Comparison of ENCODE assay signal across 13 mouse cellular contexts in genomic region chr1:62850990-62851940, GRCm38 (mm10).
DNase-seq lines count a peak whose midpoint lies in the region; ATAC-seq and TF ChIP-seq lines count a peak whose summit lies in the region.
"Had no signal": no experiment of that assay in that cellular context is flagged by ENCODE, and none has a peak within 500 bp of the region (broad histone marks: within the 10 kb centered on the region; RNA-seq: fewer than 3 reads in every experiment).

No protein-coding gene starts in this region.

- H3K27me3 ChIP-seq in kidney, embryonic 16.5 days (ENCODE audit: insufficient read depth, low read length): no peaks in the 10 kb centered on the region
- no peaks in the 10 kb centered on the region for H3K27me3 ChIP-seq in midbrain, embryonic 11.5 days (ENCODE audit: control insufficient read depth, insufficient read depth, low read length)
- no peaks in the 10 kb centered on the region for H3K27me3 ChIP-seq in neural tube, embryonic 14.5 days (ENCODE audit: control insufficient read depth, insufficient read depth, low read length)
- H3K27me3 ChIP-seq: embryonic facial prominence, embryonic 15.5 days; heart, embryonic 15.5 days had no signal

- TF ChIP-seq CTCF in layer of hippocampus, adult 2 months (conservative IDR thresholded peaks at IDR 0.05): no peak

- H3K27ac ChIP-seq in kidney, embryonic 16.5 days (ENCODE audit: low read length): no peak overlapping the region
- H3K27ac ChIP-seq in midbrain, embryonic 11.5 days (ENCODE audit: low read depth, low read length): no peak overlapping the region
- peak overlapping the region; percentile 39 for H3K27ac ChIP-seq in neural tube, embryonic 14.5 days (ENCODE audit: low read depth, low read length)
- no peak overlapping the region; the same call in 1 of the 2 replicates for H3K27ac ChIP-seq in layer of hippocampus, adult 2 months
- H3K27ac ChIP-seq: embryonic facial prominence, embryonic 15.5 days; heart, embryonic 15.5 days had no signal

- H3K4me1 ChIP-seq in kidney, embryonic 16.5 days (ENCODE audit: insufficient read depth, low read length): peaks cover 30% of the 10 kb centered on the region
- peaks cover 5% of the 10 kb centered on the region; the same call in 1 of the 2 replicates for H3K4me1 ChIP-seq in midbrain, embryonic 11.5 days (ENCODE audit: control insufficient read depth, insufficient read depth, low read length)
- peaks cover 7% of the 10 kb centered on the region; the same call in 1 of the 2 replicates for H3K4me1 ChIP-seq in neural tube, embryonic 14.5 days (ENCODE audit: control insufficient read depth, insufficient read depth, low read length)
- H3K4me1 ChIP-seq: embryonic facial prominence, embryonic 15.5 days; megakaryocyte, embryonic 14.5 days had no signal

- H3K4me3 ChIP-seq in kidney, embryonic 16.5 days (ENCODE audit: low read length): no peak overlapping the region
- no peak overlapping the region for H3K4me3 ChIP-seq in midbrain, embryonic 11.5 days (ENCODE audit: low read depth, low read length)
- no peak overlapping the region for H3K4me3 ChIP-seq in neural tube, embryonic 14.5 days (ENCODE audit: low read depth, low read length)
- no peak overlapping the region for H3K4me3 ChIP-seq in layer of hippocampus, adult 2 months
- H3K4me3 ChIP-seq: embryonic facial prominence, embryonic 15.5 days; heart, embryonic 15.5 days; megakaryocyte, embryonic 14.5 days had no signal

- H3K9ac ChIP-seq in kidney, embryonic 16.5 days (replicated peaks; ENCODE audit: low read length): no peak overlapping the region; the same call in 1 of the 2 replicates
- H3K9ac ChIP-seq in midbrain, embryonic 11.5 days (ENCODE audit: low read length): no peak overlapping the region
- H3K9ac ChIP-seq in neural tube, embryonic 14.5 days (replicated peaks; ENCODE audit: low read depth, low read length): no peak overlapping the region
- H3K9ac ChIP-seq: embryonic facial prominence, embryonic 15.5 days; heart, embryonic 15.5 days had no signal

- WGBS in kidney, embryonic 16.5 days: 16% methylated on average over 8 of the region's 8 CpGs
- 39% methylated on average over 8 of the region's 8 CpGs for WGBS in midbrain, embryonic 11.5 days
- WGBS in neural tube, embryonic 14.5 days: 4% methylated on average over 8 of the region's 8 CpGs

- no peaks in the 10 kb centered on the region for H3K9me3 ChIP-seq in kidney, embryonic 16.5 days (ENCODE audit: low read length)
- no peaks in the 10 kb centered on the region for H3K9me3 ChIP-seq in midbrain, embryonic 11.5 days (ENCODE audit: control insufficient read depth, low read length)
- H3K9me3 ChIP-seq in neural tube, embryonic 14.5 days (ENCODE audit: control insufficient read depth, low read length): no peaks in the 10 kb centered on the region
- H3K9me3 ChIP-seq: embryonic facial prominence, embryonic 15.5 days; heart, embryonic 15.5 days; megakaryocyte, embryonic 14.5 days had no signal

- no peaks in the 10 kb centered on the region for H3K36me3 ChIP-seq in kidney, embryonic 16.5 days (ENCODE audit: insufficient read depth, low read length)
- H3K36me3 ChIP-seq in midbrain, embryonic 11.5 days (ENCODE audit: control insufficient read depth, insufficient read depth, low read length): no peaks in the 10 kb centered on the region
- H3K36me3 ChIP-seq in neural tube, embryonic 14.5 days (ENCODE audit: control insufficient read depth, insufficient read depth, low read length): no peaks in the 10 kb centered on the region
- H3K36me3 ChIP-seq: embryonic facial prominence, embryonic 15.5 days; heart, embryonic 15.5 days had no signal

- peak overlapping the region; percentile 27; the same call in 1 of the 2 replicates for H3K4me2 ChIP-seq in kidney, embryonic 16.5 days (replicated peaks; ENCODE audit: low read depth, low read length)
- no peak overlapping the region for H3K4me2 ChIP-seq in midbrain, embryonic 11.5 days
- H3K4me2 ChIP-seq in neural tube, embryonic 14.5 days (ENCODE audit: low read depth, low read length): peak overlapping the region; percentile 2; the same call in 1 of the 2 replicates
- H3K4me2 ChIP-seq: embryonic facial prominence, embryonic 15.5 days; heart, embryonic 15.5 days had no signal

- ATAC-seq in kidney, embryonic 16.5 days (ENCODE audit: low FRiP score, low TSS enrichment): peak; percentile 82
- ATAC-seq in midbrain, embryonic 11.5 days (ENCODE audit: low FRiP score): 0 out of 2 replicates have a peak, but pooled peaks have one; percentile 40
- ATAC-seq in neural tube, embryonic 14.5 days (ENCODE audit: low read depth): peak; percentile 90; the same call in 1 of the 2 replicates
- ATAC-seq: forebrain, embryonic 14.5 days had no signal

- no peak for DNase-seq in kidney, adult 8-10 months
- DNase-seq in embryo, embryonic 11.5 days (ENCODE audit: low read depth, low spot score): peak; percentile 57
- no peak for DNase-seq in midbrain, embryonic 11.5 days (ENCODE audit: low spot score, missing footprints)
- no peak for DNase-seq in layer of hippocampus, adult 2 months (ENCODE audit: low spot score in 2 of 2)
- DNase-seq in MN1 (ENCODE audit: low spot score): no peak
- DNase-seq in layer of hippocampus, adult 18-20 months (ENCODE audit: low spot score in 2 of 2): no peak
- DNase-seq: cerebellum, adult 9-10 months had no signal

Comparison
In these comparisons a context has a peak if more than half of its experiments do, and no peak if none do; other contexts are left out.
1. ATAC-seq: peak in every context shown above with its lines; median percentile 90 in neural tube, embryonic 14.5 days; 82 in kidney, embryonic 16.5 days; 40 in midbrain, embryonic 11.5 days.